Mouse (Mus musculus) limb, embryonic 13.5 days (tissue): ENCODE results near the gene Nrg3. TPM values are rescaled to one million over a fixed set of nuclear protein-coding genes. Genes with fewer than 3 reads are reported as not detected.

Experiments used
- ATAC-seq: fragments of 200-750 bp; cut with Nextera tagmentation; 2 replicates; pipeline ENCODE4 v1.8.0; 2017; ENCODE audit warnings: low read depth, moderate number of reproducible peaks, moderate TSS enrichment; ENCODE audit not compliant: low FRiP score
- H3K27ac ChIP-seq: fragments of 300-500 bp; sonication (generic); 2 replicates; pipeline ENCODE4 v1.5.1; 2015; ENCODE audit warnings: inconsistent platforms, mild to moderate bottlenecking, moderate library complexity
- H3K27me3 ChIP-seq: fragments of 300-500 bp; sonication (generic); 2 replicates; pipeline ENCODE4 v1.6.1; 2015; ENCODE audit warnings: mild to moderate bottlenecking, inconsistent platforms
- H3K36me3 ChIP-seq: fragments of 300-500 bp; sonication (generic); 2 replicates; pipeline ENCODE4 v1.6.1; 2015; ENCODE audit warnings: inconsistent platforms, mild to moderate bottlenecking, moderate library complexity
- H3K4me1 ChIP-seq: fragments of 300-500 bp; sonication (generic); 2 replicates; pipeline ENCODE4 v1.6.1; 2015; ENCODE audit warnings: inconsistent platforms
- H3K4me2 ChIP-seq: fragments of 300-500 bp; sonication (generic); replicated peaks from 2 replicates; pipeline ENCODE4 v1.6.1; 2015; ENCODE audit warnings: inconsistent platforms, mild to moderate bottlenecking, moderate library complexity
- H3K4me3 ChIP-seq: fragments of 300-500 bp; sonication (generic); 2 replicates; pipeline ENCODE4 v1.5.1; 2015; ENCODE audit warnings: moderate library complexity, mild to moderate bottlenecking, inconsistent platforms
- H3K9ac ChIP-seq: fragments of 300-500 bp; sonication (generic); 2 replicates; pipeline ENCODE4 v1.6.1; 2015; ENCODE audit warnings: mild to moderate bottlenecking, inconsistent platforms
- H3K9me3 ChIP-seq: fragments of 300-500 bp; sonication (generic); 2 replicates; pipeline ENCODE4 v1.6.1; 2016; ENCODE audit warnings: inconsistent platforms
- WGBS: fragments of 180-500 bp; shearing (Covaris S2); methylation state at CpG from one replicate; pipeline ENCODE4 v1.1.7; 2015; 5-methylcytosine and 5-hydroxymethylcytosine counted together
- polyA plus RNA-seq: library from polyadenylated mRNA; unstranded; fragments of >200 nt; fragmentation: Nextera tagmentation; extraction: Ambion mirVana; gene quantifications from 2 replicates; pipeline ENCODE4 v1.2.1, GENCODE M21; 2015

The Nrg3 gene
- 0.10 and 0.14 TPM in 2 replicates for polyA plus RNA-seq

DNA sequence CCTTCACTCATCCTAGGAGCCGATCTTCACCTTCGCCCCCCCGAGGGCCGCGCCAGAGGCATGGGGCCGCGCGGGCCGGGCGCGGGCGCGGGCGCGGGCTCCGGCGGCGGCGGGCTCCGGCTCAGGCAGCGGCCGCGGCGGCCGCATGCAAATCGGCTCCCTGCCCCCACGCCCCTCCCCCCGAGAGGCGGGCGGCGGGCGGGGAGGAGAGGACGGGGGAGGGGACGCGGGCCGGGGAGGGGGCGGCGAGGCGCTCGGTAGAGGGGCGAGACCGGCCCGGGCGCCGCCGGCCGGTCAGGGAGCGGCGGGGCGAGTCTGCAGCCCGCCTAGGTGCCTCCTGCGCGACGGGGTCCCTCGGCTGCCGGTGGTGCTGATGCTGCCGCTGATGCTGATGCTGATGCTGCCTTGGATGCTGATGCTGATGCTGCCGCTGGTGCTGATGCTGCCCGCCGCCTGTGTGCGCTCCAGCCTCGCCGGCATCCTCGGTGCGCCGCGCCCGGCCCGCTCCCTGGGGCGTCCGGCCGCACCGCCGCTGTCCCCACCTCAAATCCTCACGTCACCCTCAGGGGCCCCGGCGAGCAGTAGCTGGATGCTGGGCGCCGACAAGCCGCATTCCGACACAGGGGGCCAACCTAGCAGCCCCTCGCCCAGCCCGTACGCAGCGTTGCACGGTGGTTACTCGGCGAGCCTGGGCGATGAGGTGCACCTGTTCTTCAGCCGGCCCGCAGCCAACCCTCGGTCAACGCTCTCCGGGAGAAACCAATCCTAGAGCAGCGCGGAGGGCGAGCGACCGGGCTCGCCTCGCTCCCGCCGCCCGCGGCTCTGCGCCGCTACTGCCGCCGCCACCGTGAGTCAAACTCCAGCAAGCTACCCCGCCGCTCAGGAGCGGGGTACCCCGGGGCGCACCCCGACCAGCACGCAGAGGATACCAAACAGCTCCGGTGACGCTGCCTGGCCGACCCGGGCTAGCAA lies at the start of gene Nrg3:
Gene Nrg3 (minus strand): TSS at position 299 of the 972 bp plus-strand sequence.
- Histone ChIP-seq H3K4me3 (peak within 1 kb of the TSS; percentile 49), H3K27ac (no peak within 1 kb of the TSS), H3K9me3 (no peaks in the 10 kb centered on the region), H3K4me1 (peaks cover 16% of the 10 kb centered on the region), H3K36me3 (no peaks in the 10 kb centered on the region), H3K4me2 (peak within 1 kb of the TSS; percentile 83), H3K9ac (peak within 1 kb of the TSS; percentile 25; the same call in 1 of the 2 replicates), H3K27me3 (peaks cover 93% of the 10 kb centered on the region)
- peak; percentile 79 for ATAC-seq
- WGBS, result 1% methylated on average over 98 of the region's 121 CpGs

DNA sequence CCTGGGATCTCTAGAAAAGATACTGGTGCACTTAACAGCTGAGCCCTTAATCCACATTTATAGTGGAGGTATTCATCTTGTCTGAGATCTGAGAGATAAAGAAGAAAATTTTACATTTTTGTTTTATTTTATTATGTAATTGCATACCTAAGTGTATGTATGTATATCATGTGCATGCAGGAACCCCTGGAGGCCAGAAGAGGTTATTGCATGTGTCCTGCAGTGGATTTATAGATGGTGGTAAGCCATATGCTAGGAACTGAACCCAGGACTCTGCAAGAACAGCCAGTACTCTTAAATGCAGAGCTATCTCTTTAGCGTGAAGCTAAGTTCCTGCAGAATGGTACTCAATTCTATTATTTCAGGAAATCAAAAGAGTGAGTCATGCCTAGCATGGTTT lies 36.1 kb upstream of the Nrg3 start:
- ATAC-seq, result no peak
- no peaks in the 10 kb centered on the region for H3K4me1 ChIP-seq
- no peak overlapping the region for H3K4me2 ChIP-seq
- no peak overlapping the region for H3K27ac ChIP-seq
- H3K27me3 ChIP-seq, result no peaks in the 10 kb centered on the region
- peaks cover 8% of the 10 kb centered on the region for H3K9me3 ChIP-seq
- WGBS, result 83% methylated on average over 1 of the region's 1 CpGs
- no peak overlapping the region for H3K4me3 ChIP-seq
- no peak overlapping the region for H3K9ac ChIP-seq
- H3K36me3 ChIP-seq, result no peaks in the 10 kb centered on the region

DNA sequence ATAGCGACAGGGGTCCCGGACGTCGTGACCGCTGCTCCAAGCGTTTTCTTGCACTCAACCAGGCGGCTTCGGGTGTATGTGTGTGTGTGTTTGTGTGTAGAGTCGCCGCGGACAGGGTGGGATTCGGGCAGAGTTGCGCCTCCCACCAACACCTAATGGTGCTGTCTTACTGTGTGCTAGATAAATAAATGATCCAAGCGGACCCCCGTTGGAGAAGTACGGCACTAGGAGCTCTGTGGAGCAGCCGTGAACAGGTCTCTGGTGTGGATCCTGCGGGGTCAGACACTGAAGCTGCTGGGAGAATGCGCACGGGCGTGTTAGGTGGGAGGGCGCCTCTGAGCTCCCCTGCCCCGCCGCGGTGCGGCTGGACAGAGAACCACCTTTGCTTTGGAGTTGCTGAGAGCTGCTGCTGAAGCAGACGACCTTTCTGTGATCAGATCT lies 903 bp upstream of the Nrg3 start:
- ATAC-seq, result no peak
- Histone ChIP-seq H3K9me3 (no peaks in the 10 kb centered on the region), H3K27ac (no peak overlapping the region), H3K36me3 (no peaks in the 10 kb centered on the region), H3K27me3 (peaks cover 93% of the 10 kb centered on the region), H3K4me2 (peak overlapping the region; percentile 83), H3K4me3 (peak overlapping the region; percentile 49), H3K9ac (no peak overlapping the region), H3K4me1 (peaks cover 16% of the 10 kb centered on the region)
- 3% methylated on average over 27 of the region's 27 CpGs for WGBS

DNA sequence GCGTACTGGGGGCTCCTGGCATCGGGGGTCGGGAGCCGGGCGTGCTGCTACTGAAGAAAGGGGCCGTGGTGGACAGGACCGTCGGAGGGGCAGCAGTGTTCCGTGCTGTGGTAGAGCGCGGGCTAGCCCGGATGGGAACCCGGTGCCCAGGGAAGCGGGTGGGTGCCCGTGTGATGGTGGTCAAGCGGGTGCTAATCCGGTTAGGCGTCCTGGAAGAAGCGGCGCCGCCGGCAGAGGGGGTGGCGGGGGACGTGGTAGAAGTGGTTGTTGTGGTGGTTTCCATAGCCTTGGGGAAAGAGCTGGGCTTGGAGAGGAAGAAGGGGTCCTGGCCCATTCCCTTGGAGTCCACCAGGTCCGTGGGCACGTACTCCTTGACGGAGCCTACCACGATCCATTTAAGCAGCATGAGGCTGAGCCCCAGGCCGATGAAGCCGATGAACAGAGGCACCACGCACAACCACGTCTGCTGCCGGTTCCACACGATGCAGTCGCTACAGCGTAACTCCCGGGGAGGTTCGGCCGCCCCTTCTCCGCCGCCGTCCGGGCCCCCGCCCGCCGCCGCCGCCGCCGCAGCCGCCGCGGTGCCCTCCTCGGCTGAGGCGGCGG lies 639 bp downstream of the Nrg3 start:
- peaks cover 86% of the 10 kb centered on the region for H3K27me3 ChIP-seq
- peak overlapping the region; percentile 49 for H3K4me3 ChIP-seq
- no peaks in the 10 kb centered on the region for H3K9me3 ChIP-seq
- H3K9ac ChIP-seq, result peak overlapping the region; percentile 25; the same call in 1 of the 2 replicates
- no peaks in the 10 kb centered on the region for H3K36me3 ChIP-seq
- ATAC-seq, result 0 out of 2 replicates have a peak, but pooled peaks have one; percentile 19
- peaks cover 16% of the 10 kb centered on the region for H3K4me1 ChIP-seq
- no peak overlapping the region for H3K27ac ChIP-seq
- WGBS, result 4% methylated on average over 52 of the region's 56 CpGs
- H3K4me2 ChIP-seq, result peak overlapping the region; percentile 83

DNA sequence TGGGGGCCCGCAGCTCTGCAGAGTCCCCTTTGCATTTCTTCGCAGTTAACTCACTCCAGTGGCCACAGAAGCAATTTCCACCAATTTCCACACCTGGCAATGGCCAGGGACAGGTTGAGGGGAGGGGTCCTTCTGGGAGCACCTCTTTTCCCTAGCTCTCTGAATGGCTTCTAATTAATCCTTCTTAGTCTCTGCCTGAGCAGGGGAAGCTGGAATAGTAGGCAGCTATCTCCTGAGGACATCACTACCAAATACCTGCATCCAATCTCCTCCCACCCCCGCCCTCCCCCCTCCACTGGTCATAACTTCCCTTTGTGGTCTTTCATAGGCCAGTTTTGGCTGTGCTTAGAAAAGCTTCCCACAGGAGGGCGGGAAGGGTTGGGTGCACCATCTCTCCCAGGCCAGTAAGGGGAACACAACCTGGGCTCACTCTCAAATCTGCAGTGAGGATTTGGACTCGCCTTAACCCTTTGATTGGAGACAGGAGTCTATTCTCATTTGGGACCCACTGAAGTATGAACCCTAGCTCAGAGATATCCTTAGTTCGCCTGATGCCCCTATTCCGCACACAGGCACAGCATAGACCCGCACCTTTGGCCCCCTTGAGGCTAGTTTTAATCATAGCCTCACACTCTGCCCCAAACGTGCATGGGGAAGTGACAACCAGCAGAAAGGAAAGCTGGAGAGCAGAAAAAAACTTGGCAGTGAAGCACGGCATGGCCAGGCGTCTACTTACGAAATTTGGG lies 1.5 kb downstream of the Nrg3 start:
- Histone ChIP-seq H3K4me2 (no peak overlapping the region), H3K27ac (no peak overlapping the region), H3K27me3 (peaks cover 78% of the 10 kb centered on the region), H3K4me1 (peaks cover 16% of the 10 kb centered on the region), H3K9me3 (no peaks in the 10 kb centered on the region), H3K36me3 (no peaks in the 10 kb centered on the region), H3K4me3 (no peak overlapping the region), H3K9ac (no peak overlapping the region)
- no peak for ATAC-seq
- WGBS, result 11% methylated on average over 12 of the region's 12 CpGs

DNA sequence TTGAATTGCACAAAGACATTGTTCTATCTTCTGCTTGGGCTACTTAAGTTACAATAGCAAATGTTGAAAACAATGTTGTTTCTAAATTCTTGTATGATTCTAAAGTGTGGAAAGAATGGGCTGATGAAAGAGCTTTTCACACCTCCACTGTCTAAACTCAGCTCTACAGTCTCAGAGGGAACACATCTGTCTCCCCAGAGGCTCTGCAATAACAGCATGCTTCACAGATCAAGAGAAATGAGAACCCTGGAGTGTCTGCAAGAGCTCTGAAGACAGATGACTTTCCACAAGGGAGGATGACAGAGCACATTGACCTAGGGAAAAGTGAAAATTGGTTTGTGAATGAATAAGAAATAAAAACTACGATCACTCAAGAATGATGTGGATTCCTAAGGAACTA lies 27.4 kb downstream of the Nrg3 start:
- ATAC-seq, result no peak
- 92% methylated on average over 1 of the region's 1 CpGs for WGBS
- no peaks in the 10 kb centered on the region for H3K36me3 ChIP-seq
- H3K4me2 ChIP-seq, result no peak overlapping the region
- no peak overlapping the region for H3K27ac ChIP-seq
- no peaks in the 10 kb centered on the region for H3K9me3 ChIP-seq
- H3K9ac ChIP-seq, result no peak overlapping the region
- no peaks in the 10 kb centered on the region for H3K4me1 ChIP-seq
- H3K4me3 ChIP-seq, result no peak overlapping the region
- H3K27me3 ChIP-seq, result no peaks in the 10 kb centered on the region

DNA sequence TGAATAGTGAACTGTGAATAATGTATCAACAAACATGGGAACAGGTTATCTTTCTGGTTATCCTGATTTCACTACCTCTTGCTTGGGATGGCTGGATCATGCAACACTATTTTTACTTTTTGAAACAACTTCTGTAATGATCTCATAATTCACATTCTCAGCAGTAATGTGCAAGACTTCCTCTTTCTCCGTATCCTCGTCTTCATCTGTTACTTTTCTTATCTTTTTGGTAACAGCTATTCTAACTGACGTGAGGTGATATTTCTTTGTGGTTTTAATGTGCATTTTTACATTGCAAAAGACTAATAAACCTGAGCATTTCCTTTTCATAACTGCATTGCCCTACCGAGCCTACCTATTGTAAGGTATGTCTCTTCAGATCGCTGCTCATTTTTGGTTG lies 44.4 kb downstream of the Nrg3 start:
- H3K9ac ChIP-seq, result no peak overlapping the region
- no peak for ATAC-seq
- H3K27me3 ChIP-seq, result no peaks in the 10 kb centered on the region
- H3K4me3 ChIP-seq, result no peak overlapping the region
- H3K9me3 ChIP-seq, result no peaks in the 10 kb centered on the region
- no peak overlapping the region for H3K27ac ChIP-seq
- no peaks in the 10 kb centered on the region for H3K4me1 ChIP-seq
- WGBS, result 78% methylated on average over 5 of the region's 5 CpGs
- H3K36me3 ChIP-seq, result no peaks in the 10 kb centered on the region
- no peak overlapping the region for H3K4me2 ChIP-seq

DNA sequence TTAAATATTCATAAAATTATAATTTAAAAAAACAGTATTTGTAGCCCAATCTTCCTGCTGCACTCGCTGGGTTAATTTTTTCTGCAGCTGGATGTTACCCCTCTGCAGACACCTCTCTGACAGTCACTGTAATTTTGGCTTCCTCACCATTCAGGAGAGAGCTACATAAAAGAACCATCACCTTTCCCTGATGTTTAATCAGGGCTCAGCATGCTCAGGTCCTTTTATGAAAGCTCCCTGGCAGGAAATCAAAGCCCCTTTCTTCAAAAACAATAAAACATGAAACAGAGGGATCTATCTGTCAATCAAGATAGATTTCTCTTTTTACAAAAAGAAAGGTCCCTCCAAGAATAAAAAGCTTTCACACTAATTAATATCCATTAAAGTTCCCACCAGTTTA lies 51.0 kb downstream of the Nrg3 start:
- Histone ChIP-seq H3K9ac (no peak overlapping the region), H3K27ac (no peak overlapping the region), H3K4me1 (no peaks in the 10 kb centered on the region), H3K9me3 (no peaks in the 10 kb centered on the region), H3K27me3 (no peaks in the 10 kb centered on the region), H3K4me2 (no peak overlapping the region), H3K36me3 (no peaks in the 10 kb centered on the region), H3K4me3 (no peak overlapping the region)
- 72% methylated on average over 1 of the region's 1 CpGs for WGBS
- ATAC-seq, result no peak

DNA sequence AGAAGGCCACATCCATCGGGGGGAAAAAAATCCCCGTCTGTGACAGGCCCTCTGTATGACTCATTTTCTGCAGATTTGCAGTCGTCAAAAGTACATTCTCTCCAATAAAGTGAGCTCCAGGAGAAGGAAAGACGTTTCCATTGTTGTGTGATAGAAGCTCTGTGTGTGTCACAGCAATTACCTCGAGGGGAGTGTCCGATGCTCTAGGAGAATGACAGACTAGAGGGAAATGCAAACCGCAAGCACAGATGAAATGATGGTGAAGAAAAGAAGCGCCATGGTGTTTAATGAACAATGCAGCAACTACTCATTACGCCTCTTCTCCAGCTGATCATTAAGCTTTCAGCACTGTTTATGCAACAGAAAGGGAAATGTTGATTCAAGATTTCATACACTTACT lies 59.6 kb downstream of the Nrg3 start:
- no peaks in the 10 kb centered on the region for H3K9me3 ChIP-seq
- no peaks in the 10 kb centered on the region for H3K36me3 ChIP-seq
- H3K4me2 ChIP-seq, result no peak overlapping the region
- H3K4me1 ChIP-seq, result no peaks in the 10 kb centered on the region
- ATAC-seq, result no peak
- H3K27ac ChIP-seq, result no peak overlapping the region
- H3K4me3 ChIP-seq, result no peak overlapping the region
- H3K9ac ChIP-seq, result no peak overlapping the region
- WGBS, result 76% methylated on average over 9 of the region's 9 CpGs
- no peaks in the 10 kb centered on the region for H3K27me3 ChIP-seq

DNA sequence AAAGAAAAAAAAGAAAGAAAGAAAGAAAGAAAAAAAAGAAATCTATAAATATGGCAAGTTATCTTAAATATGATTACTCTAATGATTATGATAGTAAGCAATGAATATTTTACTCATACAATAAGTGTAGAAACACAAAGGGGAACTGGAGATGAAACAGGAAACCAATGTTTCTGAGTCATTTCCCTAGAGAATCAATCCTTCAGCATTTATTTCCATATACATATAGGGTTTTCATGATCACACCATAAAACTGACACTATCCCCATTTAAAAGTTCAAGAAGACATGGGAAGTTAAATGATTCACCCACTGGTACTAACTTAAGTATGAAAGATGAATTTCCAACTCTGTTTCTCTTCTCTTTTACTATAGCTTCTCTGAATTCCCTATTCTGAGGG lies 86.0 kb downstream of the Nrg3 start:
- Histone ChIP-seq H3K4me3 (no peak overlapping the region), H3K27me3 (no peaks in the 10 kb centered on the region), H3K9me3 (no peaks in the 10 kb centered on the region), H3K36me3 (no peaks in the 10 kb centered on the region), H3K27ac (no peak overlapping the region), H3K4me2 (no peak overlapping the region), H3K9ac (no peak overlapping the region), H3K4me1 (no peaks in the 10 kb centered on the region)
- no peak for ATAC-seq

DNA sequence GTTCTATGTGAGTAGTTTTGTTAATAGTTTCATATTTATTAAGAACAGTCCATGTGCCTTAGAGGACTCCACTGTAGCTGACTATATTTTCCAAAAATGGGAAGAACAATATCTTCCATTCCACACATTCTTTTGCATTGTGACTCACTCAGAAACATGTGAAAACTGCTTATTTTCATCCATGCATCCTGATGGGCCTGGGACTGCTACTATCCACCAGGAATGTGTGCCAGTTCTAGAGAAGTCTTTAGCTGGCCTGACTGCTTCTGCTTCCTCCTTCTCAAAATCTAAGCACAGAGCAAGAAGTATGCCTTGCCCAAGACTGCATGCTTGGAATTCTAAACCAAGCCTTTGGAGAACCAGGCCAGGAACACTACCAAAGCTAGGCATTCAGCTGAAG lies 91.6 kb downstream of the Nrg3 start:
- no peak overlapping the region for H3K4me3 ChIP-seq
- no peak for ATAC-seq
- H3K4me1 ChIP-seq, result no peaks in the 10 kb centered on the region
- H3K9ac ChIP-seq, result no peak overlapping the region
- no peaks in the 10 kb centered on the region for H3K27me3 ChIP-seq
- no peak overlapping the region for H3K27ac ChIP-seq
- no peaks in the 10 kb centered on the region for H3K36me3 ChIP-seq
- no peaks in the 10 kb centered on the region for H3K9me3 ChIP-seq
- no peak overlapping the region for H3K4me2 ChIP-seq

DNA sequence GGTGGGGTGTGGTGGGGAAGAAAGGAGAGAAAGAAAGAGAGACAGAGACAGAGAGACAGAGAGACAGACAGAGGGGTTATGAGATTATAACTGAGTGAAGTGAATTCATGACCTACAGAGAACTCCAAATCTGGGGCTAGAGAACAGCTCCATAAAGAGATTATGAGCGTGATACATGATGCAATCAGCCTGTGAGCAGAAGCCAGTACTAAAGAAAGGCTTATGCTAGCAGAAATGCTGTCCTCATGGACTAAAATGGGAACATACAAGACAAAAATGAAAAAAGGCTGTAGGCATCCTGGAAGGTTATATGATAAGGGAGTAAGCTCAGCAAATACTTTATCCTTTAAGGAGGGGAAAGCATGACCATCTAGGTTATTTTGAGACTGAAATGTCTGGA lies 99.7 kb downstream of the Nrg3 start:
- no peaks in the 10 kb centered on the region for H3K27me3 ChIP-seq
- H3K4me1 ChIP-seq, result no peaks in the 10 kb centered on the region
- no peaks in the 10 kb centered on the region for H3K36me3 ChIP-seq
- no peak overlapping the region for H3K4me3 ChIP-seq
- no peak for ATAC-seq
- H3K4me2 ChIP-seq, result no peak overlapping the region
- WGBS, result 72% methylated on average over 1 of the region's 1 CpGs
- H3K9me3 ChIP-seq, result no peaks in the 10 kb centered on the region
- no peak overlapping the region for H3K27ac ChIP-seq
- no peak overlapping the region for H3K9ac ChIP-seq
